Mouse (Mus musculus) kidney, adult 18-20 months (tissue): ENCODE measurements around the gene Dnmt3a.

Experiments used
- DNase-seq: peaks from one replicate; pipeline ENCODE4 v3.0.0; 2021

Gene Dnmt3a

GRCm38 (mm10) chr12:3824906-3825713 lies 19.3 kb downstream of the Dnmt3a start:
- DNase-seq: no peak

GRCm38 (mm10) chr12:3825714-3826080 lies 19.9 kb downstream of the Dnmt3a start:
- no peak for DNase-seq

GRCm38 (mm10) chr12:3827771-3828170 lies 22.0 kb downstream of the Dnmt3a start:
- DNase-seq: no peak

GRCm38 (mm10) chr12:3833059-3833760 lies 27.4 kb downstream of the Dnmt3a start:
- no peak for DNase-seq

GRCm38 (mm10) chr12:3833851-3834273 lies 28.1 kb downstream of the Dnmt3a start:
- DNase-seq: peak; percentile 57

GRCm38 (mm10) chr12:3834373-3835314 lies 28.8 kb downstream of the Dnmt3a start:
- DNase-seq: no peak

GRCm38 (mm10) chr12:3835576-3835975 lies 29.8 kb downstream of the Dnmt3a start:
- no peak for DNase-seq

- no peak for DNase-seq
Measured at GRCm38 (mm10) chr12:3837081-3837832, 31.4 kb downstream of the Dnmt3a start.

- no peak for DNase-seq
Measured at GRCm38 (mm10) chr12:3838009-3838408, 32.2 kb downstream of the Dnmt3a start.

GRCm38 (mm10) chr12:3839662-3840061 lies 33.9 kb downstream of the Dnmt3a start:
- no peak for DNase-seq

GRCm38 (mm10) chr12:3841121-3841520 lies 35.3 kb downstream of the Dnmt3a start:
- peak; percentile 84 for DNase-seq

- no peak for DNase-seq
Measured at GRCm38 (mm10) chr12:3842843-3843242, 37.0 kb downstream of the Dnmt3a start.

- DNase-seq: no peak
Measured at GRCm38 (mm10) chr12:3843371-3843861, 37.6 kb downstream of the Dnmt3a start.

- no peak for DNase-seq
Measured at GRCm38 (mm10) chr12:3843918-3844317, 38.1 kb downstream of the Dnmt3a start.

GRCm38 (mm10) chr12:3844335-3844734 lies 38.5 kb downstream of the Dnmt3a start:
- DNase-seq: peak; percentile 51

- no peak for DNase-seq
Measured at GRCm38 (mm10) chr12:3849481-3849880, 43.7 kb downstream of the Dnmt3a start.

GRCm38 (mm10) chr12:3850165-3850564 lies 44.4 kb downstream of the Dnmt3a start:
- no peak for DNase-seq

GRCm38 (mm10) chr12:3850731-3851130 lies 44.9 kb downstream of the Dnmt3a start:
- no peak for DNase-seq

- DNase-seq: no peak
Measured at GRCm38 (mm10) chr12:3851179-3851578, 45.4 kb downstream of the Dnmt3a start.

- DNase-seq: no peak
Measured at GRCm38 (mm10) chr12:3852521-3852920, 46.7 kb downstream of the Dnmt3a start.

GRCm38 (mm10) chr12:3854419-3854818 lies 48.6 kb downstream of the Dnmt3a start:
- DNase-seq: no peak
